Mouse (Mus musculus): Measurements from ENCODE around the gene Fcnb. TPM values are rescaled to one million over a fixed set of nuclear protein-coding genes. Genes with fewer than 3 reads are reported as not detected.

Gene Fcnb
- not detected for total RNA-seq (2023)

DNA sequence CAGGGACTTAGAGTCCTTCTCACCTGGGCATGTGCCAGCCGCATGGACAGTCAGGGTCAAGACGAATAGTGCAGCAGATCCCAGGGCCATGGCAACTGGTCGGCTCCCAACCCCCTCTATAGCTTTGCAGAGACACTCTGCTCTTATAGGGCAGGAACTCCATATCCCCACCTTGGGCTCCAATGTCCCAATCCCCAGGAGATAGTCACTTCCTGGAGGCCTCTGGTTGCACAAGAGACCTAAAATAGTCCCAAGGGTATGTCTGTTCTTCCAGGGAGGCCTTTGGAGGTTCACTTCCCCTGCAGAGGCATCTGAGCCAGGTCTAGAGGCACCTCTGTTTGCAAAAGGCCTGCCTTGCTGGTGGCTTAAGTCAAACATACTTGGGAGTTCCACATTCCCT lies at the start of gene Fcnb:
Gene Fcnb, minus strand, starts transcription at position 118 of the 400 bp plus-strand sequence.

Other genes with a start within 250 kb of the Fcnb start
- gene Col5a1, start 198.5 kb downstream of the Fcnb start, total RNA-seq (2023) = 0.37 TPM
- gene Olfm1, start 108.1 kb upstream of the Fcnb start, total RNA-seq (2023) = 3.8 TPM

Data from CD8-positive naive resting alpha-beta T cell, adult 57 days (primary cell).